Mouse (Mus musculus) forebrain, embryonic 12.5 days (tissue): ENCODE data around the gene Olfr523. TPM values are rescaled to one million over a fixed set of nuclear protein-coding genes. Genes with fewer than 3 reads are reported as not detected.

ENCODE experiments used
- ATAC-seq: fragments of 200-750 bp; cut with Nextera tagmentation; 2 replicates; pipeline ENCODE4 v1.8.0; 2017; ENCODE audit warnings: moderate TSS enrichment; ENCODE audit not compliant: low FRiP score
- H3K27ac ChIP-seq: fragments of 300-500 bp; sonication (generic); 2 replicates; pipeline ENCODE4 v1.5.1; 2016; ENCODE audit warnings: mild to moderate bottlenecking
- H3K27me3 ChIP-seq: fragments of 300-500 bp; sonication (generic); 2 replicates; pipeline ENCODE4 v1.6.1; 2016; ENCODE audit warnings: mild to moderate bottlenecking
- H3K36me3 ChIP-seq: fragments of 300-500 bp; sonication (generic); replicated peaks from 2 replicates; pipeline ENCODE4 v1.6.1; 2016; ENCODE audit warnings: mild to moderate bottlenecking
- H3K4me1 ChIP-seq: fragments of 300-500 bp; sonication (generic); 2 replicates; pipeline ENCODE4 v1.6.1; 2016
- H3K4me2 ChIP-seq: fragments of 300-500 bp; sonication (generic); 2 replicates; pipeline ENCODE4 v1.6.1; 2016; ENCODE audit warnings: mild to moderate bottlenecking, moderate library complexity
- H3K4me3 ChIP-seq: fragments of 300-500 bp; sonication (generic); replicated peaks from 2 replicates; pipeline ENCODE4 v1.5.1; 2016; ENCODE audit warnings: mild to moderate bottlenecking
- H3K9ac ChIP-seq: fragments of 300-500 bp; sonication (generic); 2 replicates; pipeline ENCODE4 v1.6.1; 2016; ENCODE audit warnings: mild to moderate bottlenecking
- H3K9me3 ChIP-seq: fragments of 300-500 bp; sonication (generic); 2 replicates; pipeline ENCODE4 v1.6.1; 2016
- WGBS: fragments of 180-500 bp; shearing (Covaris S2); methylation state at CpG from one replicate; pipeline ENCODE4 v1.1.7; 2016; 5-methylcytosine and 5-hydroxymethylcytosine counted together
- polyA plus RNA-seq: library from polyadenylated mRNA; unstranded; fragments of >200 nt; fragmentation: Nextera tagmentation; extraction: Ambion mirVana; gene quantifications from 2 replicates; pipeline ENCODE4 v1.2.1, GENCODE M21; 2016

Gene Olfr523
- polyA plus RNA-seq, 1 experiment from 2014 or later = 0.05 TPM

GRCm38 (mm10) chr7:140186646-140187620, 13.9 kb downstream of the Olfr523 start:
- Histone ChIP-seq H3K4me2 (no peak overlapping the region), H3K27me3 (no peaks in the 10 kb centered on the region), H3K4me1 (no peaks in the 10 kb centered on the region), H3K27ac (no peak overlapping the region), H3K4me3 (no peak overlapping the region), H3K9ac (no peak overlapping the region), H3K9me3 (no peaks in the 10 kb centered on the region), H3K36me3 (no peaks in the 10 kb centered on the region)
- ATAC-seq = no peak
- 58% methylated on average over 18 of the region's 18 CpGs for WGBS

GRCm38 (mm10) chr7:140187721-140188390, 14.8 kb downstream of the Olfr523 start:
- H3K4me3 ChIP-seq = no peak overlapping the region
- H3K4me2 ChIP-seq = no peak overlapping the region
- H3K27ac ChIP-seq = no peak overlapping the region
- no peak overlapping the region for H3K9ac ChIP-seq
- no peaks in the 10 kb centered on the region for H3K27me3 ChIP-seq
- no peaks in the 10 kb centered on the region for H3K36me3 ChIP-seq
- no peak for ATAC-seq
- H3K4me1 ChIP-seq = no peaks in the 10 kb centered on the region
- no peaks in the 10 kb centered on the region for H3K9me3 ChIP-seq
- WGBS = 78% methylated on average over 7 of the region's 7 CpGs

- Histone ChIP-seq H3K36me3 (no peaks in the 10 kb centered on the region), H3K9me3 (no peaks in the 10 kb centered on the region), H3K4me2 (no peak overlapping the region), H3K27ac (no peak overlapping the region), H3K4me3 (no peak overlapping the region), H3K9ac (no peak overlapping the region), H3K4me1 (no peaks in the 10 kb centered on the region), H3K27me3 (no peaks in the 10 kb centered on the region)
- no peak for ATAC-seq
- WGBS = 64% methylated on average over 4 of the region's 4 CpGs
Measured at GRCm38 (mm10) chr7:140188391-140189328, 15.6 kb downstream of the Olfr523 start.

- no peaks in the 10 kb centered on the region for H3K27me3 ChIP-seq
- WGBS = 77% methylated on average over 1 of the region's 1 CpGs
- no peak overlapping the region for H3K9ac ChIP-seq
- no peaks in the 10 kb centered on the region for H3K9me3 ChIP-seq
- no peak overlapping the region for H3K4me2 ChIP-seq
- no peaks in the 10 kb centered on the region for H3K4me1 ChIP-seq
- no peak for ATAC-seq
- H3K36me3 ChIP-seq = no peaks in the 10 kb centered on the region
- no peak overlapping the region for H3K27ac ChIP-seq
- H3K4me3 ChIP-seq = no peak overlapping the region
Measured at GRCm38 (mm10) chr7:140190435-140190834, 17.4 kb downstream of the Olfr523 start.

- Histone ChIP-seq H3K4me3 (no peak overlapping the region), H3K4me2 (no peak overlapping the region), H3K36me3 (no peaks in the 10 kb centered on the region), H3K27ac (no peak overlapping the region), H3K9ac (no peak overlapping the region), H3K27me3 (no peaks in the 10 kb centered on the region), H3K9me3 (no peaks in the 10 kb centered on the region), H3K4me1 (no peaks in the 10 kb centered on the region)
- 58% methylated on average over 2 of the region's 2 CpGs for WGBS
- ATAC-seq = no peak
Measured at GRCm38 (mm10) chr7:140192445-140192844, 19.4 kb downstream of the Olfr523 start.

GRCm38 (mm10) chr7:140192851-140193250, 19.8 kb downstream of the Olfr523 start:
- no peak for ATAC-seq
- H3K4me3 ChIP-seq = no peak overlapping the region
- H3K4me1 ChIP-seq = no peaks in the 10 kb centered on the region
- no peak overlapping the region for H3K27ac ChIP-seq
- no peak overlapping the region for H3K9ac ChIP-seq
- no peak overlapping the region for H3K4me2 ChIP-seq
- WGBS = 83% methylated on average over 2 of the region's 2 CpGs
- no peaks in the 10 kb centered on the region for H3K36me3 ChIP-seq
- no peaks in the 10 kb centered on the region for H3K9me3 ChIP-seq
- no peaks in the 10 kb centered on the region for H3K27me3 ChIP-seq

GRCm38 (mm10) chr7:140194031-140194430, 21.0 kb downstream of the Olfr523 start:
- no peak overlapping the region for H3K4me3 ChIP-seq
- 95% methylated on average over 4 of the region's 4 CpGs for WGBS
- no peaks in the 10 kb centered on the region for H3K9me3 ChIP-seq
- H3K27ac ChIP-seq = no peak overlapping the region
- ATAC-seq = no peak
- no peaks in the 10 kb centered on the region for H3K36me3 ChIP-seq
- no peaks in the 10 kb centered on the region for H3K27me3 ChIP-seq
- no peak overlapping the region for H3K9ac ChIP-seq
- H3K4me1 ChIP-seq = no peaks in the 10 kb centered on the region
- no peak overlapping the region for H3K4me2 ChIP-seq

- WGBS = 84% methylated on average over 8 of the region's 8 CpGs
- Histone ChIP-seq H3K27me3 (no peaks in the 10 kb centered on the region), H3K9ac (no peak overlapping the region), H3K9me3 (no peaks in the 10 kb centered on the region), H3K4me1 (no peaks in the 10 kb centered on the region), H3K36me3 (no peaks in the 10 kb centered on the region), H3K27ac (no peak overlapping the region), H3K4me3 (no peak overlapping the region), H3K4me2 (no peak overlapping the region)
- no peak for ATAC-seq
Measured at GRCm38 (mm10) chr7:140196002-140196401, 23.0 kb downstream of the Olfr523 start.

- 90% methylated on average over 4 of the region's 4 CpGs for WGBS
- H3K9ac ChIP-seq = no peak overlapping the region
Measured at GRCm38 (mm10) chr7:140201090-140201489, 28.1 kb downstream of the Olfr523 start.

GRCm38 (mm10) chr7:140205864-140206263, 32.8 kb downstream of the Olfr523 start, which contains the start of gene Olfr524:
TSS of gene Olfr524 (minus strand) at chr7:140205964.
- Histone ChIP-seq H3K4me3 (no peak within 1 kb of the TSS), H3K4me2 (no peak within 1 kb of the TSS), H3K9me3 (no peaks in the 10 kb centered on the region), H3K9ac (no peak within 1 kb of the TSS), H3K36me3 (no peaks in the 10 kb centered on the region), H3K4me1 (no peaks in the 10 kb centered on the region), H3K27me3 (no peaks in the 10 kb centered on the region), H3K27ac (no peak within 1 kb of the TSS)
- ATAC-seq = no peak

More at GRCm38 (mm10) chr7:140201090-140201489, 28.1 kb downstream of the Olfr523 start:
- Histone ChIP-seq H3K9me3 (no peaks in the 10 kb centered on the region), H3K27ac (no peak overlapping the region), H3K36me3 (no peaks in the 10 kb centered on the region), H3K27me3 (no peaks in the 10 kb centered on the region), H3K4me3 (no peak overlapping the region), H3K4me1 (no peaks in the 10 kb centered on the region), H3K4me2 (no peak overlapping the region)
- ATAC-seq = no peak

- Histone ChIP-seq H3K9me3 (no peaks in the 10 kb centered on the region), H3K4me1 (no peaks in the 10 kb centered on the region), H3K27me3 (no peaks in the 10 kb centered on the region), H3K4me3 (no peak overlapping the region), H3K36me3 (no peaks in the 10 kb centered on the region), H3K4me2 (no peak overlapping the region), H3K27ac (no peak overlapping the region), H3K9ac (no peak overlapping the region)
- ATAC-seq = no peak
- WGBS = 76% methylated on average over 3 of the region's 3 CpGs
Measured at GRCm38 (mm10) chr7:140206904-140207303, 33.9 kb downstream of the Olfr523 start.

GRCm38 (mm10) chr7:140208153-140208552, 35.1 kb downstream of the Olfr523 start:
- Histone ChIP-seq H3K4me2 (no peak overlapping the region), H3K36me3 (no peaks in the 10 kb centered on the region), H3K27me3 (no peaks in the 10 kb centered on the region), H3K4me1 (no peaks in the 10 kb centered on the region), H3K4me3 (no peak overlapping the region), H3K9ac (no peak overlapping the region), H3K9me3 (no peaks in the 10 kb centered on the region), H3K27ac (no peak overlapping the region)
- ATAC-seq = no peak
- 82% methylated on average over 8 of the region's 8 CpGs for WGBS
